Mouse (Mus musculus) olfactory bulb, adult 2 months (tissue): ENCODE measurements around the gene D6Wsu163e. TPM values are rescaled to one million over a fixed set of nuclear protein-coding genes. Genes with fewer than 3 reads are reported as not detected.

Source experiments
- H3K27ac ChIP-seq: fragments of 200-500 bp; 2 replicates; pipeline ENCODE4 v1.5.1; 2012; ENCODE audit warnings: low read depth, low read length; ENCODE audit not compliant: insufficient read depth
- H3K4me1 ChIP-seq: fragments of 200-500 bp; 2 replicates; pipeline ENCODE4 v1.6.1; 2012; ENCODE audit warnings: low read length; ENCODE audit not compliant: control insufficient read depth, insufficient read depth
- H3K4me3 ChIP-seq: fragments of 200-500 bp; 2 replicates; pipeline ENCODE4 v1.5.1; 2012; ENCODE audit warnings: mild to moderate bottlenecking, low read depth, low read length, moderate library complexity; ENCODE audit not compliant: insufficient read depth
- CTCF ChIP-seq: fragments of 200-500 bp; IDR thresholded peaks from 2 replicates; pipeline ENCODE4 v1.5.1; 2012; ENCODE audit warnings: low read depth, mild to moderate bottlenecking, low read length, moderate library complexity; ENCODE audit not compliant: insufficient read depth
- POLR2A ChIP-seq: fragments of 200-500 bp; IDR thresholded peaks from 2 replicates; pipeline ENCODE4 v1.6.1; 2012; ENCODE audit warnings: mild to moderate bottlenecking, low read depth, low read length, moderate library complexity; ENCODE audit not compliant: insufficient read depth
- WGBS: fragments of 180-500 bp; shearing (Covaris S2); methylation state at CpG from one replicate; pipeline ENCODE4 v1.1.7; 2018; 5-methylcytosine and 5-hydroxymethylcytosine counted together
- polyA plus RNA-seq: library from polyadenylated mRNA; stranded (reverse); fragments of >200 nt; gene quantifications from 2 replicates; pipeline ENCODE4 v1.2.4, GENCODE M21; 2012; ENCODE audit warnings: low replicate concordance; ENCODE audit not compliant: missing spikeins, insufficient read depth, insufficient read length

Gene D6Wsu163e
- polyA plus RNA-seq, 1 experiment: not detected

- H3K4me3 ChIP-seq: no peak overlapping the region
- H3K4me1 ChIP-seq: peaks cover 5% of the 10 kb centered on the region; the same call in 1 of the 2 replicates
- no peak for TF ChIP-seq CTCF
- TF ChIP-seq POLR2A: no peak
- 13% methylated on average over 6 of the region's 6 CpGs for WGBS
- no peak overlapping the region for H3K27ac ChIP-seq
Measured at GRCm38 (mm10) chr6:127019254-127019653, 79.5 kb downstream of the D6Wsu163e start.

GRCm38 (mm10) chr6:127020431-127020830 is 80.7 kb downstream of the D6Wsu163e start:
- WGBS: 27% methylated on average over 13 of the region's 13 CpGs
- peaks cover 5% of the 10 kb centered on the region; the same call in 1 of the 2 replicates for H3K4me1 ChIP-seq
- no peak for TF ChIP-seq CTCF
- no peak for TF ChIP-seq POLR2A
- H3K4me3 ChIP-seq: no peak overlapping the region
- no peak overlapping the region for H3K27ac ChIP-seq

GRCm38 (mm10) chr6:127024836-127025235 is 85.1 kb downstream of the D6Wsu163e start:
- Histone ChIP-seq H3K4me3 (no peak overlapping the region), H3K27ac (no peak overlapping the region), H3K4me1 (no peaks in the 10 kb centered on the region)
- WGBS: 67% methylated on average over 7 of the region's 7 CpGs
- TF ChIP-seq CTCF: no peak
- no peak for TF ChIP-seq POLR2A

Other genes starting within 250 kb of the D6Wsu163e start
- gene Kcna6, start 199.3 kb upstream of the D6Wsu163e start, polyA plus RNA-seq: not detected in 2 replicates
- gene Ndufa9, start 90.8 kb upstream of the D6Wsu163e start, polyA plus RNA-seq: not detected in 2 replicates
- gene Akap3, start 86.9 kb upstream of the D6Wsu163e start, polyA plus RNA-seq: not detected in 2 replicates
- gene Dyrk4, start 18.1 kb upstream of the D6Wsu163e start, polyA plus RNA-seq: not detected in 2 replicates
- not detected in 2 replicates for gene Rad51ap1, start 375 bp upstream of the D6Wsu163e start, polyA plus RNA-seq
- not detected in 2 replicates for gene Fgf6, start 75.6 kb downstream of the D6Wsu163e start, polyA plus RNA-seq
- not detected in 2 replicates for gene Fgf23, start 132.9 kb downstream of the D6Wsu163e start, polyA plus RNA-seq
- gene Tigar, start 169.6 kb downstream of the D6Wsu163e start, polyA plus RNA-seq: not detected in 2 replicates
- 47.9 TPM in 1 of 2 replicates, not detected in the other for gene Ccnd2, start 212.2 kb downstream of the D6Wsu163e start, polyA plus RNA-seq